Mouse (Mus musculus) intestine, embryonic 16.5 days (tissue): ENCODE results near the gene Pth2. TPM values are rescaled to one million over a fixed set of nuclear protein-coding genes. Genes with fewer than 3 reads are reported as not detected.

ENCODE experiments used
- ATAC-seq: fragments of 200-750 bp; cut with Nextera tagmentation; 2 replicates; pipeline ENCODE4 v1.8.0; 2017; ENCODE audit warnings: moderate TSS enrichment, moderate library complexity
- H3K27ac ChIP-seq: fragments of 300-500 bp; sonication (generic); 2 replicates; pipeline ENCODE4 v1.5.1; 2014; ENCODE audit warnings: mild to moderate bottlenecking, low read length
- H3K27me3 ChIP-seq: fragments of 300-500 bp; sonication (generic); replicated peaks from 2 replicates; pipeline ENCODE4 v1.6.1; 2014; ENCODE audit warnings: low read length, control low read depth, mixed read lengths; ENCODE audit not compliant: control insufficient read depth, insufficient read depth
- H3K36me3 ChIP-seq: fragments of 300-500 bp; sonication (generic); 2 replicates; pipeline ENCODE4 v1.6.1; 2014; ENCODE audit warnings: low read length, control low read depth; ENCODE audit not compliant: control insufficient read depth, insufficient read depth
- H3K4me1 ChIP-seq: fragments of 300-500 bp; sonication (generic); 2 replicates; pipeline ENCODE4 v1.6.1; 2014; ENCODE audit warnings: low read length, control low read depth, mixed read lengths; ENCODE audit not compliant: control insufficient read depth, insufficient read depth
- H3K4me2 ChIP-seq: fragments of 300-500 bp; sonication (generic); 2 replicates; pipeline ENCODE4 v1.6.1; 2014; ENCODE audit warnings: low read depth, low read length, control low read depth
- H3K4me3 ChIP-seq: fragments of 300-500 bp; sonication (generic); 2 replicates; pipeline ENCODE4 v1.5.1; 2014; ENCODE audit warnings: mild to moderate bottlenecking, low read length
- H3K9ac ChIP-seq: fragments of 300-500 bp; sonication (generic); 2 replicates; pipeline ENCODE4 v1.6.1; 2014; ENCODE audit warnings: low read depth, low read length
- H3K9me3 ChIP-seq: fragments of 300-500 bp; sonication (generic); 2 replicates; pipeline ENCODE4 v1.6.1; 2016; ENCODE audit warnings: low read length, control low read depth; ENCODE audit not compliant: control insufficient read depth
- WGBS: fragments of 180-500 bp; shearing (Covaris S2); extraction: QIAGEN DNeasy Blood & Tissue Kit; methylation state at CpG from one replicate; pipeline ENCODE4 v1.1.7; 2014; 5-methylcytosine and 5-hydroxymethylcytosine counted together
- polyA plus RNA-seq: library from polyadenylated mRNA; unstranded; fragments of >200 nt; fragmentation: Nextera tagmentation; extraction: Ambion mirVana; gene quantifications from 2 replicates; pipeline ENCODE4 v1.2.1, GENCODE M21; 2015

The Pth2 gene
- polyA plus RNA-seq: not detected in 2 replicates

- Histone ChIP-seq H3K4me2 (peak within 1 kb of the TSS; percentile 66), H3K27me3 (peaks cover 85% of the 10 kb centered on the region), H3K9me3 (no peaks in the 10 kb centered on the region), H3K4me3 (peak within 1 kb of the TSS; percentile 19), H3K36me3 (no peaks in the 10 kb centered on the region), H3K27ac (no peak within 1 kb of the TSS), H3K4me1 (0 out of 2 replicates have a peak, but pooled peaks cover 4% of the 10 kb centered on the region), H3K9ac (no peak within 1 kb of the TSS)
- WGBS: 22% methylated on average over 20 of the region's 20 CpGs
- ATAC-seq: no peak
Measured at GRCm38 (mm10) chr7:45180896-45181477, at the start of gene Pth2. Pth2 (plus strand) TSS chr7:45180995.

- H3K4me2 ChIP-seq: no peak overlapping the region
- WGBS: 77% methylated on average over 11 of the region's 11 CpGs
- no peaks in the 10 kb centered on the region for H3K27me3 ChIP-seq
- H3K9ac ChIP-seq: no peak overlapping the region
- no peak for ATAC-seq
- peaks cover 7% of the 10 kb centered on the region for H3K4me1 ChIP-seq
- no peak overlapping the region for H3K4me3 ChIP-seq
- H3K9me3 ChIP-seq: peaks cover 3% of the 10 kb centered on the region; the same call in 1 of the 2 replicates
- no peak overlapping the region for H3K27ac ChIP-seq
- H3K36me3 ChIP-seq: peaks cover 5% of the 10 kb centered on the region; the same call in 1 of the 2 replicates
Measured at GRCm38 (mm10) chr7:45131850-45132249, 48.9 kb upstream of the Pth2 start.

GRCm38 (mm10) chr7:45133446-45134159, 47.2 kb upstream of the Pth2 start:
- Histone ChIP-seq H3K4me2 (no peak overlapping the region), H3K36me3 (no peaks in the 10 kb centered on the region), H3K4me3 (no peak overlapping the region), H3K4me1 (peaks cover 6% of the 10 kb centered on the region; the same call in 1 of the 2 replicates), H3K27ac (no peak overlapping the region), H3K9me3 (peaks cover 3% of the 10 kb centered on the region; the same call in 1 of the 2 replicates), H3K9ac (no peak overlapping the region), H3K27me3 (no peaks in the 10 kb centered on the region)
- 77% methylated on average over 8 of the region's 8 CpGs for WGBS
- no peak for ATAC-seq

- Histone ChIP-seq H3K27ac (no peak overlapping the region), H3K4me1 (peaks cover 6% of the 10 kb centered on the region; the same call in 1 of the 2 replicates), H3K27me3 (no peaks in the 10 kb centered on the region), H3K4me2 (no peak overlapping the region), H3K4me3 (no peak overlapping the region), H3K9me3 (peaks cover 3% of the 10 kb centered on the region; the same call in 1 of the 2 replicates), H3K9ac (no peak overlapping the region), H3K36me3 (no peaks in the 10 kb centered on the region)
- WGBS: 14% methylated on average over 12 of the region's 12 CpGs
- 0 out of 2 replicates have a peak, but pooled peaks have one; percentile 21 for ATAC-seq
Measured at GRCm38 (mm10) chr7:45134544-45135026, 46.2 kb upstream of the Pth2 start.

- peak overlapping the region; percentile 79; the same call in 1 of the 2 replicates for H3K4me2 ChIP-seq
- H3K4me3 ChIP-seq: peak overlapping the region; percentile 74
- ATAC-seq: no peak
- WGBS: 87% methylated on average over 3 of the region's 3 CpGs
- no peak overlapping the region for H3K9ac ChIP-seq
- H3K27me3 ChIP-seq: no peaks in the 10 kb centered on the region
- peaks cover 3% of the 10 kb centered on the region; the same call in 1 of the 2 replicates for H3K4me1 ChIP-seq
- H3K27ac ChIP-seq: no peak overlapping the region
- H3K9me3 ChIP-seq: peaks cover 3% of the 10 kb centered on the region; the same call in 1 of the 2 replicates
- H3K36me3 ChIP-seq: no peaks in the 10 kb centered on the region
Measured at GRCm38 (mm10) chr7:45135370-45135769, 45.4 kb upstream of the Pth2 start.

- Histone ChIP-seq H3K36me3 (no peaks in the 10 kb centered on the region), H3K4me3 (peak within 1 kb of the TSS; percentile 74), H3K27me3 (no peaks in the 10 kb centered on the region), H3K9ac (peak within 1 kb of the TSS; percentile 81), H3K4me2 (peak within 1 kb of the TSS; percentile 79), H3K27ac (no peak within 1 kb of the TSS), H3K9me3 (peaks cover 3% of the 10 kb centered on the region; the same call in 1 of the 2 replicates), H3K4me1 (peaks cover 3% of the 10 kb centered on the region; the same call in 1 of the 2 replicates)
- ATAC-seq: peak; percentile 88
- WGBS: 2% methylated on average over 29 of the region's 29 CpGs
Measured at GRCm38 (mm10) chr7:45135993-45136567, 44.7 kb upstream of the Pth2 start, which contains the start of the genes Gm45713 and Flt3l. Gm45713 (minus strand) TSS chr7:45136231. Flt3l (minus strand) TSS chr7:45136432.

- H3K9ac ChIP-seq: no peak overlapping the region
- peaks cover 3% of the 10 kb centered on the region; the same call in 1 of the 2 replicates for H3K9me3 ChIP-seq
- H3K36me3 ChIP-seq: no peaks in the 10 kb centered on the region; the same call in 1 of the 2 replicates
- no peak overlapping the region for H3K4me2 ChIP-seq
- H3K4me3 ChIP-seq: no peak overlapping the region
- 72% methylated on average over 12 of the region's 12 CpGs for WGBS
- peaks cover 3% of the 10 kb centered on the region; the same call in 1 of the 2 replicates for H3K4me1 ChIP-seq
- no peak for ATAC-seq
- H3K27me3 ChIP-seq: no peaks in the 10 kb centered on the region
- no peak overlapping the region for H3K27ac ChIP-seq
Measured at GRCm38 (mm10) chr7:45137171-45138006, 43.4 kb upstream of the Pth2 start.

- no peaks in the 10 kb centered on the region for H3K27me3 ChIP-seq
- peaks cover 3% of the 10 kb centered on the region; the same call in 1 of the 2 replicates for H3K4me1 ChIP-seq
- H3K9me3 ChIP-seq: peaks cover under 1% of the 10 kb centered on the region; the same call in 1 of the 2 replicates
- no peak overlapping the region for H3K4me2 ChIP-seq
- ATAC-seq: no peak
- WGBS: 92% methylated on average over 1 of the region's 1 CpGs
- no peak overlapping the region for H3K4me3 ChIP-seq
- no peak overlapping the region for H3K9ac ChIP-seq
- H3K36me3 ChIP-seq: peaks cover 6% of the 10 kb centered on the region
- no peak overlapping the region for H3K27ac ChIP-seq
Measured at GRCm38 (mm10) chr7:45138403-45138802, 42.4 kb upstream of the Pth2 start.
